Mouse (Mus musculus): Measurements from ENCODE around the gene Ajuba. TPM values are rescaled to one million over a fixed set of nuclear protein-coding genes. Genes with fewer than 3 reads are reported as not detected.
A peak's percentile ranks its signal among the peaks of the same experiment; 100 is the strongest.

The Ajuba gene
- polyA plus RNA-seq, 1 experiment from 2014 or later = 79.1 TPM

DNA sequence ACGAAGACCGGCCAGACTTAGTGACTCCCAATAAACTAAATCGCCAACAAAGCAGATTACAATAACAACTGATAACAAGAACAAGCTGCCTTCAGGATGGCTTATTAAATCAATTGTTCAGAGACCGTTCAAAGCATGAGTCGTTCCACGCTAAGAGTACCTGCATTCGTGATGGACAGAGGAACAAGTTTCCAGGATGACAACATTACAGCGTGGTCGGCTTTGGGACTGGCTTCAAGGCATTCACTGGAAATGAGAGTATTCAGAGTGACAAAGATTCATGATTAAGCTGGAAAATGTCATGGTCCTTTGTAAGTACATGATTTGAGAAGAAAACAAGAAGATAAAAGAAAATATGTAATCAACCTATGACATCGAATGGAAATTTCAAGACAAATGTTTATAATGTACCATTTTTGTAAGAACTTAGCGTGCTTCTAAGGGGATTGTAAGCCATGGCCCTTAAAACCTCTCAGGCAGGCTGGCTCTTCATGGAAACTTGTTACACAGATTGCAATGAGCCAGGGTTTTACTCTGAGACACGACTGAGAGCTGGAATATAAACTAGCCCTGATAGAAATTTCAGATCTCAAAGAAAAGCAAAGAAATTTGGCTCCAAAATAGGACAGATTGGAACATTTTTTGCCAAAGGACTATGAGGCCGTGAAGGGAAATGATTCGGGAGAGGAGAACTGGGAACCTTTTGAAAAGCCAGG lies 16.7 kb downstream of the Ajuba start:
- no peak for DNase-seq (ENCODE audit: extremely low spot score, low spot score)
- peaks cover 3% of the 10 kb centered on the region; the same call in 1 of the 2 replicates for H3K4me1 ChIP-seq
- no peak overlapping the region for H3K27ac ChIP-seq
- WGBS = 90% methylated on average over 14 of the region's 14 CpGs
- H3K4me3 ChIP-seq = no peak overlapping the region
- H3K36me3 ChIP-seq (replicated peaks) = 0 out of 2 replicates have a peak, but pooled peaks cover 3% of the 10 kb centered on the region
- H3K27me3 ChIP-seq (ENCODE audit: poor library complexity, severe bottlenecking) = no peaks in the 10 kb centered on the region
- no peaks in the 10 kb centered on the region for H3K9me3 ChIP-seq

DNA sequence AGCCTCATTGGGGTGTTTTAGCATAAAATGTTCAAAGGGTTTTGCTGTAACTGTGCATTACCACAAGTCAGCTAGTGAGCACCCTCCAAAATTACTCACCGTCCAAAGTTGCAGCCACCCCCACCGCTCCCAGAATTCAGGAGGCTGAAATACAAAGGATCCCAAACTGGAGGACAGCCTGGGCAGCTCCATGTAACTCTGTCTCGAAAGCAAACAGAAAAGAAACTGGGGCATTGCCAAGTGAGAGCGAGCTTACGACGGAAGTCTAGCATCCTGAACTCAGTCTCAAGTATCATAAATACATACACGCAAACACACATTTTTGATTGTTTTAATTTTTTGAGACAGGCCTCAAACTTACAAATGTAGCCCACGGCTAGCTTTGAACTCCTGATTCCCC lies 20.0 kb downstream of the Ajuba start:
- Histone ChIP-seq H3K27me3 (ENCODE audit: poor library complexity, severe bottlenecking) (no peaks in the 10 kb centered on the region), H3K27ac (no peak overlapping the region), H3K36me3 (replicated peaks) (no peaks in the 10 kb centered on the region), H3K9me3 (no peaks in the 10 kb centered on the region), H3K4me1 (peaks cover 22% of the 10 kb centered on the region), H3K4me3 (no peak overlapping the region)
- no peak for DNase-seq (ENCODE audit: extremely low spot score, low spot score)
- 88% methylated on average over 8 of the region's 8 CpGs for WGBS

- H3K4me1 ChIP-seq = peaks cover 23% of the 10 kb centered on the region
- H3K27ac ChIP-seq = peak within 1 kb of the TSS; percentile 94
- H3K4me3 ChIP-seq = peak within 1 kb of the TSS; percentile 70
- peaks cover 31% of the 10 kb centered on the region for H3K36me3 ChIP-seq (replicated peaks)
- no peaks in the 10 kb centered on the region for H3K27me3 ChIP-seq (ENCODE audit: poor library complexity, severe bottlenecking)
- no peaks in the 10 kb centered on the region; the same call in 1 of the 2 replicates for H3K9me3 ChIP-seq
- under 1% methylated on average over 76 of the region's 76 CpGs for WGBS
- DNase-seq (ENCODE audit: extremely low spot score, low spot score) = peak; percentile 89
Measured at GRCm38 (mm10) chr14:54553975-54554769, 23.2 kb downstream of the Ajuba start, which contains the start of gene Haus4. TSS of gene Haus4 (minus strand) at chr14:54554616.

GRCm38 (mm10) chr14:54553454-54553974 lies 23.8 kb downstream of the Ajuba start:
- WGBS = 5% methylated on average over 21 of the region's 21 CpGs

GRCm38 (mm10) chr14:54544703-54545102 lies 32.7 kb downstream of the Ajuba start:
- Histone ChIP-seq H3K36me3 (replicated peaks) (peaks cover 89% of the 10 kb centered on the region), H3K4me3 (no peak overlapping the region), H3K9me3 (no peaks in the 10 kb centered on the region; the same call in 1 of the 2 replicates), H3K4me1 (peaks cover 5% of the 10 kb centered on the region; the same call in 1 of the 2 replicates), H3K27ac (no peak overlapping the region), H3K27me3 (ENCODE audit: poor library complexity, severe bottlenecking) (no peaks in the 10 kb centered on the region)
- 95% methylated on average over 5 of the region's 5 CpGs for WGBS
- no peak for DNase-seq (ENCODE audit: extremely low spot score, low spot score)

More at GRCm38 (mm10) chr14:54553454-54553974, 23.8 kb downstream of the Ajuba start:
- H3K9me3 ChIP-seq = no peaks in the 10 kb centered on the region; the same call in 1 of the 2 replicates
- peak; percentile 21 for DNase-seq (ENCODE audit: extremely low spot score, low spot score)
- H3K4me1 ChIP-seq = peaks cover 23% of the 10 kb centered on the region
- peaks cover 37% of the 10 kb centered on the region for H3K36me3 ChIP-seq (replicated peaks)
- peak overlapping the region; percentile 70 for H3K4me3 ChIP-seq
- H3K27me3 ChIP-seq (ENCODE audit: poor library complexity, severe bottlenecking) = no peaks in the 10 kb centered on the region
- peak overlapping the region; percentile 94 for H3K27ac ChIP-seq

DNA sequence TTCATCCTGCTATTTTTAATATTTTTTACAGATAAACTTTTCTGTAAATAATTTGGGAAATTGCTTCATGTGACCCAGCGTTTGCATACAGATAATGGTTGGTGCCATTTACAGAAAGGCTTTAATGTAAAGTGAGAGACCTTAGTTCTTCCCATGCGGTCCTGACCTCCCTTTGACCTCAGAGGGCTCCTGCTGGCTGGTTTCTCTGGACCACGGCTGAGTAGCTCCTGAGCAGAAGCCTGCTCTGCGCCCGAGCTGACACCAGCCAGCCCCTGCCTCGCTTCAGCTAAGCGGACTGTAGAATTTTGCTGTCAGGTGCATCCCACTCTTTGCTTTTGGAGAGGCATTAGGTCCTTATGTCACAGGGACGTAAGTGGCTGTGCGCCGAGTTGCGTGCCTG lies 36.6 kb downstream of the Ajuba start:
- Histone ChIP-seq H3K4me3 (no peak overlapping the region), H3K27ac (no peak overlapping the region), H3K27me3 (ENCODE audit: poor library complexity, severe bottlenecking) (no peaks in the 10 kb centered on the region), H3K4me1 (peaks cover 5% of the 10 kb centered on the region; the same call in 1 of the 2 replicates), H3K9me3 (no peaks in the 10 kb centered on the region), H3K36me3 (replicated peaks) (peaks cover 50% of the 10 kb centered on the region)
- 68% methylated on average over 11 of the region's 11 CpGs for WGBS
- no peak for DNase-seq (ENCODE audit: extremely low spot score, low spot score)

- DNase-seq (ENCODE audit: extremely low spot score, low spot score) = no peak
- Histone ChIP-seq H3K27me3 (ENCODE audit: poor library complexity, severe bottlenecking) (no peaks in the 10 kb centered on the region), H3K9me3 (no peaks in the 10 kb centered on the region), H3K36me3 (replicated peaks) (peaks cover 29% of the 10 kb centered on the region), H3K27ac (no peak overlapping the region), H3K4me1 (peaks cover 5% of the 10 kb centered on the region; the same call in 1 of the 2 replicates), H3K4me3 (no peak overlapping the region)
- WGBS = 79% methylated on average over 2 of the region's 2 CpGs
Measured at GRCm38 (mm10) chr14:54538580-54538979, 38.8 kb downstream of the Ajuba start.

- peak; percentile 90 for DNase-seq (ENCODE audit: extremely low spot score, low spot score)
- peak overlapping the region; percentile 51; the same call in 1 of the 2 replicates for H3K27ac ChIP-seq
Measured at GRCm38 (mm10) chr14:54528446-54529111, 48.8 kb downstream of the Ajuba start.

GRCm38 (mm10) chr14:54528007-54528393 lies 49.4 kb downstream of the Ajuba start:
- H3K4me1 ChIP-seq = peaks cover 22% of the 10 kb centered on the region
- peak overlapping the region; percentile 85 for H3K27ac ChIP-seq
- H3K27me3 ChIP-seq (ENCODE audit: poor library complexity, severe bottlenecking) = no peaks in the 10 kb centered on the region
- WGBS = 18% methylated on average over 5 of the region's 5 CpGs
- H3K4me3 ChIP-seq = peak overlapping the region; percentile 53
- no peaks in the 10 kb centered on the region for H3K9me3 ChIP-seq
- peak; percentile 25 for DNase-seq (ENCODE audit: extremely low spot score, low spot score)
- H3K36me3 ChIP-seq (replicated peaks) = no peaks in the 10 kb centered on the region

More at GRCm38 (mm10) chr14:54528446-54529111, 48.8 kb downstream of the Ajuba start:
- Histone ChIP-seq H3K36me3 (replicated peaks) (no peaks in the 10 kb centered on the region), H3K9me3 (no peaks in the 10 kb centered on the region), H3K4me1 (peaks cover 22% of the 10 kb centered on the region), H3K4me3 (no peak overlapping the region), H3K27me3 (ENCODE audit: poor library complexity, severe bottlenecking) (no peaks in the 10 kb centered on the region)
- WGBS = 14% methylated on average over 17 of the region's 17 CpGs

GRCm38 (mm10) chr14:54527227-54528006 lies 49.9 kb downstream of the Ajuba start:
- under 1% methylated on average over 18 of the region's 18 CpGs for WGBS
- H3K4me1 ChIP-seq = peaks cover 22% of the 10 kb centered on the region
- H3K9me3 ChIP-seq = no peaks in the 10 kb centered on the region
- H3K4me3 ChIP-seq = peak overlapping the region; percentile 53
- no peaks in the 10 kb centered on the region for H3K27me3 ChIP-seq (ENCODE audit: poor library complexity, severe bottlenecking)
- H3K27ac ChIP-seq = peak overlapping the region; percentile 85
- H3K36me3 ChIP-seq (replicated peaks) = no peaks in the 10 kb centered on the region
- peak; percentile 61 for DNase-seq (ENCODE audit: extremely low spot score, low spot score)

DNA sequence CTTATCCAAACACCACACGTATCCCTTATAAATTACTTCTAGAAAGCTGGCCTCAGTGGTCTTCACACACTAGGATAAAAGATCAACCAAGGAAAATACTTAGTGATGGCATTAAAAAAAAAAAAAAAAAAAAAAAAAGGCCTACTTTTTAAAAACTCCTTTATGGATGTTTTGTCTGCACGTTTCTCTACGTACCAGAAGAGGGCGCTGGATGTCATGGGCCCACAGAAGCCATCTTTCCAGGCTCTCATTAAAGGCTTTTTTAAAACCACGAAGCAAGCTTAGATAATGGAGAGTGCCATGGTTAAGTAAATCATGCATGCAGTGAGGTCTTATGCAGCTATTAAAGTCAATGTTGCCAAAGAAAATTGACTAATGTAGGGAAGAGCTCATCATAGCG lies 53.8 kb downstream of the Ajuba start:
- no peak overlapping the region for H3K4me3 ChIP-seq
- no peak overlapping the region for H3K27ac ChIP-seq
- WGBS = 30% methylated on average over 6 of the region's 6 CpGs
- H3K27me3 ChIP-seq (ENCODE audit: poor library complexity, severe bottlenecking) = no peaks in the 10 kb centered on the region
- no peak for DNase-seq (ENCODE audit: extremely low spot score, low spot score)
- H3K4me1 ChIP-seq = peaks cover 25% of the 10 kb centered on the region
- H3K9me3 ChIP-seq = no peaks in the 10 kb centered on the region
- H3K36me3 ChIP-seq (replicated peaks) = no peaks in the 10 kb centered on the region
